Mouse (Mus musculus) intestine, postnatal 0 days (tissue): ENCODE measurements around the gene Map9. TPM values are rescaled to one million over a fixed set of nuclear protein-coding genes. Genes with fewer than 3 reads are reported as not detected.
"Not testable (repeated sequence)": the region's sequence is repeated elsewhere in the genome, so short reads cannot be mapped to it uniquely, and the experiment has no call there.

Source experiments
- ATAC-seq: fragments of 200-750 bp; cut with Nextera tagmentation; 2 replicates; pipeline ENCODE4 v1.8.0; 2017; ENCODE audit warnings: mild to moderate bottlenecking, moderate TSS enrichment, moderate library complexity
- H3K27ac ChIP-seq: fragments of 300-500 bp; sonication (generic); 2 replicates; pipeline ENCODE4 v1.5.1; 2014; ENCODE audit warnings: mild to moderate bottlenecking, low read depth, low read length, moderate library complexity
- H3K27me3 ChIP-seq: fragments of 300-500 bp; sonication (generic); replicated peaks from 2 replicates; pipeline ENCODE4 v1.6.1; 2014; ENCODE audit warnings: low read length, mixed read lengths; ENCODE audit not compliant: control insufficient read depth, insufficient read depth
- H3K36me3 ChIP-seq: fragments of 300-500 bp; sonication (generic); 2 replicates; pipeline ENCODE4 v1.6.1; 2014; ENCODE audit warnings: mild to moderate bottlenecking, moderate library complexity; ENCODE audit not compliant: control insufficient read depth, insufficient read depth
- H3K4me1 ChIP-seq: fragments of 300-500 bp; sonication (generic); replicated peaks from 2 replicates; pipeline ENCODE4 v1.6.1; 2014; ENCODE audit warnings: antibody characterized with exemption, low read length, mixed read lengths; ENCODE audit not compliant: control insufficient read depth, insufficient read depth
- H3K4me2 ChIP-seq: fragments of 300-500 bp; sonication (generic); replicated peaks from 2 replicates; pipeline ENCODE4 v1.6.1; 2014; ENCODE audit warnings: low read depth, mild to moderate bottlenecking, moderate library complexity
- H3K4me3 ChIP-seq: fragments of 300-500 bp; sonication (generic); 2 replicates; pipeline ENCODE4 v1.5.1; 2014; ENCODE audit warnings: low read depth, low read length
- H3K9ac ChIP-seq: fragments of 300-500 bp; sonication (generic); 2 replicates; pipeline ENCODE4 v1.6.1; 2014; ENCODE audit warnings: mild to moderate bottlenecking, low read depth, low read length
- H3K9me3 ChIP-seq: fragments of 300-500 bp; sonication (generic); 2 replicates; pipeline ENCODE4 v1.6.1; 2016; ENCODE audit warnings: mixed run types; ENCODE audit not compliant: control insufficient read depth
- CTCF ChIP-seq: sonication (generic); IDR thresholded peaks from 2 replicates; pipeline ENCODE4 v1.5.1; 2016; ENCODE audit warnings: low read depth, mild to moderate bottlenecking, control low read depth, antibody characterized with exemption, moderate library complexity
- WGBS: fragments of 180-500 bp; shearing (Covaris S2); extraction: QIAGEN DNeasy Blood & Tissue Kit; methylation state at CpG from one replicate; pipeline ENCODE4 v1.1.7; 2014; 5-methylcytosine and 5-hydroxymethylcytosine counted together
- polyA plus RNA-seq: library from polyadenylated mRNA; unstranded; fragments of >200 nt; fragmentation: Nextera tagmentation; extraction: Ambion mirVana; gene quantifications from 2 replicates; pipeline ENCODE4 v1.2.1, GENCODE M21; 2015

Map9 gene
- polyA plus RNA-seq, 1 experiment from 2014 or later: 2.2 TPM

GRCm38 (mm10) chr3:82440976-82441375 lies 83.1 kb downstream of the Map9 start:
- H3K27ac ChIP-seq: no peak overlapping the region
- H3K9me3 ChIP-seq: no peaks in the 10 kb centered on the region
- no peak for ATAC-seq
- 63% methylated on average over 3 of the region's 3 CpGs for WGBS
- H3K4me2 ChIP-seq: no peak overlapping the region
- no peak for TF ChIP-seq CTCF
- no peaks in the 10 kb centered on the region for H3K36me3 ChIP-seq
- no peaks in the 10 kb centered on the region for H3K27me3 ChIP-seq
- H3K4me3 ChIP-seq: no peak overlapping the region
- H3K9ac ChIP-seq: no peak overlapping the region
- H3K4me1 ChIP-seq: no peaks in the 10 kb centered on the region

DNA sequence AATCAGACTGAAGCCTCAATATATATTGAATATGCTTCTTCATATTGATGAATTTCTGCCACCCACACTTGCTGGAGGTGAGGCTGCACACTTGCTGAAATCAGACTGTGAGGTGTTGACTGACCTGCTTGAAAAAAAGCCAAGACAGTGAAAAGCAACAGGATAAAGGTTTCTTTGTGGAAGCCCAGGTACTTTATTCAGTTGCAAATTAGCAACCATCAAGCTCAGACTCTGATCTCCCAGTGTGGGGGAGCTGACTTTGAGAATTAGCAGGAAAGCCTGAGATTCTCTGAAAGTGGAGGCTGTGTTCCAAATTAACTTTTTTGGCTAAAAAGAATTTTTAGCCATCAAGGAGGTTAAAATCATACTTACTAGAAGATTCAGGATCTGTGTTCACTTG lies 83.8 kb downstream of the Map9 start:
- H3K9me3 ChIP-seq, H3K4me2 ChIP-seq, H3K27ac ChIP-seq, H3K4me1 ChIP-seq, ATAC-seq, H3K9ac ChIP-seq, H3K27me3 ChIP-seq, H3K4me3 ChIP-seq, H3K36me3 ChIP-seq: not testable (repeated sequence)

Other genes starting within 250 kb of the Map9 start
- gene Gucy1a1, start 212.3 kb upstream of the Map9 start, polyA plus RNA-seq: 15.7 and 15.9 TPM in 2 replicates
- 1.0 and 1.3 TPM in 2 replicates for gene Npy2r, start 190.0 kb downstream of the Map9 start, polyA plus RNA-seq